Mouse (Mus musculus): Measurements from ENCODE around the gene 2010111I01Rik. TPM values are rescaled to one million over a fixed set of nuclear protein-coding genes. Genes with fewer than 3 reads are reported as not detected.

2010111I01Rik gene
- total and polyA plus RNA-seq, 3 experiments = 26.3 to 32.7 TPM; not detected in 1

GRCm38 (mm10) chr13:63316407-63316806, 351.7 kb downstream of the 2010111I01Rik start:
- no peak overlapping the region for H3K9ac ChIP-seq (ENCODE audit: control insufficient read depth, low read depth, low read length, poor library complexity, severe bottlenecking)
- TF ChIP-seq GABPA (IDR thresholded peaks at IDR 0.05; ENCODE audit: low read depth, low read length) (no peak), RAD21 (IDR thresholded peaks at IDR 0.05; ENCODE audit: low read depth, low read length) (no peak), MXI1 (IDR thresholded peaks at IDR 0.05; ENCODE audit: low read depth, low read length) (no peak), ETS1 (IDR thresholded peaks at IDR 0.05; ENCODE audit: low read depth, low read length) (no peak), SMC3 (IDR thresholded peaks at IDR 0.05; ENCODE audit: low read depth, low read length) (no peak), MAX (IDR thresholded peaks at IDR 0.05; ENCODE audit: low read length) (no peak), MYB (IDR thresholded peaks at IDR 0.05; ENCODE audit: low read depth, low read length) (no peak), MAFK (IDR thresholded peaks at IDR 0.05; ENCODE audit: borderline replicate concordance, low read depth, low read length) (no peak), RCOR1 (IDR thresholded peaks at IDR 0.05; ENCODE audit: low read depth, low read length) (no peak), MAZ (IDR thresholded peaks at IDR 0.05; ENCODE audit: low read depth, low read length) (no peak), UBTF (IDR thresholded peaks at IDR 0.05; ENCODE audit: borderline replicate concordance, insufficient read depth, low read depth, low read length) (no peak), EP300 (IDR thresholded peaks at IDR 0.05; ENCODE audit: low read depth in 1 of 2, low read length in 2 of 2) (no peak)
- H3K27ac ChIP-seq (ENCODE audit: control insufficient read depth, low read depth, low read length) = no peak overlapping the region
- no peak for DNase-seq (ENCODE audit: low read depth, low spot score)
- H3K4me3 ChIP-seq (ENCODE audit: control insufficient read depth in 1 of 2, insufficient read depth in 1 of 2, low read depth in 2 of 2, low read length in 2 of 2) = no peak overlapping the region
- no peaks in the 10 kb centered on the region for H3K9me3 ChIP-seq (replicated peaks; ENCODE audit: insufficient read depth, low read length)
- no peaks in the 10 kb centered on the region for H3K79me2 ChIP-seq (ENCODE audit: control insufficient read depth, insufficient read depth, low read length, poor library complexity)
- H3K27me3 ChIP-seq (ENCODE audit: control insufficient read depth in 1 of 2, insufficient read depth in 2 of 2, low read length in 2 of 2) = no peaks in the 10 kb centered on the region
- H3K4me1 ChIP-seq (ENCODE audit: control insufficient read depth in 1 of 2, insufficient read depth in 2 of 2, low read length in 2 of 2) = peaks cover 6 to 23% of the 10 kb centered on the region in 2 experiments
- peaks cover 0 to 16% of the 10 kb centered on the region in 2 experiments; a peak in 2 of 4 replicates for H3K36me3 ChIP-seq (ENCODE audit: control insufficient read depth in 1 of 2, insufficient read depth in 2 of 2, low read length in 2 of 2)

DNA sequence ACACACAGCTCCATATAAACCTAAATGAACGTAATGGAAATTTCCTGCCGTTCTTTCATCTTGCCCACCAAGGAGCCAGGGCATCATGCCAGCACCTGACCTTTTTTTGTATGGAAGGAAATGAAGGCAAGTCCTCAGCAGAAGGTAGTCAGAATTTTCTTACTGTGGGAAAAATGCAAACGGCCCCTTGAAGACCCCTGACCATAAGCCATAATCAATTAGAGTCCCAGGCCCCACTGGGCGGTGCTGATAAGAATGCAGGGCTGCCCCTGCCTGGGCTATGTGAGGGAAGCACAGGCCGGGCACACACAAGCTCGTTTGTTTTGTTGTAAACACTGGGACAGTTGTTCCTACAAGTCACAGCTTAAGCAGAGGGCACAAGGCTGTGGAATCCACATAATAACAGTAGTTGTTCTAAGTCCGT, 353.0 kb downstream of the 2010111I01Rik start:
- H3K4me3 ChIP-seq (ENCODE audit: control insufficient read depth in 1 of 2, insufficient read depth in 1 of 2, low read depth in 2 of 2, low read length in 2 of 2) = no peak overlapping the region
- H3K27me3 ChIP-seq (ENCODE audit: control insufficient read depth in 1 of 2, insufficient read depth in 2 of 2, low read length in 2 of 2) = no peaks in the 10 kb centered on the region
- peaks cover 0 to 16% of the 10 kb centered on the region in 2 experiments; a peak in 2 of 4 replicates for H3K36me3 ChIP-seq (ENCODE audit: control insufficient read depth in 1 of 2, insufficient read depth in 2 of 2, low read length in 2 of 2)
- no peak overlapping the region for H3K27ac ChIP-seq (ENCODE audit: control insufficient read depth, low read depth, low read length)
- H3K9ac ChIP-seq (ENCODE audit: control insufficient read depth, low read depth, low read length, poor library complexity, severe bottlenecking) = no peak overlapping the region
- peaks cover 6 to 23% of the 10 kb centered on the region in 2 experiments for H3K4me1 ChIP-seq (ENCODE audit: control insufficient read depth in 1 of 2, insufficient read depth in 2 of 2, low read length in 2 of 2)
- no peaks in the 10 kb centered on the region for H3K79me2 ChIP-seq (ENCODE audit: control insufficient read depth, insufficient read depth, low read length, poor library complexity)
- TF ChIP-seq MAFK (IDR thresholded peaks at IDR 0.05; ENCODE audit: borderline replicate concordance, low read depth, low read length) = no peak
- no peak for TF ChIP-seq ELF1 (IDR thresholded peaks at IDR 0.05; ENCODE audit: low read depth, low read length)
- no peak for TF ChIP-seq ZKSCAN1 (IDR thresholded peaks at IDR 0.05; ENCODE audit: low read depth, low read length)
- TF ChIP-seq ETS1 (IDR thresholded peaks at IDR 0.05; ENCODE audit: low read depth, low read length) = no peak
- no peak for TF ChIP-seq SIN3A (IDR thresholded peaks at IDR 0.05; ENCODE audit: low read length)
- TF ChIP-seq ZNF384 (IDR thresholded peaks at IDR 0.05; ENCODE audit: low read depth, low read length) = no peak
- no peak for TF ChIP-seq CHD1 (IDR thresholded peaks at IDR 0.05; ENCODE audit: low read depth, low read length)
- TF ChIP-seq EP300 (IDR thresholded peaks at IDR 0.05; ENCODE audit: low read depth in 1 of 2, low read length in 2 of 2) = no peak
- TF ChIP-seq SMC3 (IDR thresholded peaks at IDR 0.05; ENCODE audit: low read depth, low read length) = no peak
- H3K9me3 ChIP-seq (replicated peaks; ENCODE audit: insufficient read depth, low read length) = no peaks in the 10 kb centered on the region
- no peak for DNase-seq (ENCODE audit: low read depth, low spot score)

All from MEL (cell line).